Mouse (Mus musculus): Measurements from ENCODE around the gene Zfp106. TPM values are rescaled to one million over a fixed set of nuclear protein-coding genes. Genes with fewer than 3 reads are reported as not detected.

Zfp106 gene
- polyA plus RNA-seq, 1 experiment from 2014 or later, result 53.7 TPM

GRCm38 (mm10) chr2:120464732-120465396 lies 98.8 kb downstream of the Zfp106 start:
- no peaks in the 10 kb centered on the region for H3K36me3 ChIP-seq
- H3K27ac ChIP-seq, result no peak overlapping the region
- no peaks in the 10 kb centered on the region for H3K4me1 ChIP-seq
- no peaks in the 10 kb centered on the region for H3K27me3 ChIP-seq
- 90% methylated on average over 2 of the region's 2 CpGs for WGBS
- H3K4me2 ChIP-seq, result no peak overlapping the region
- no peak overlapping the region for H3K4me3 ChIP-seq (replicated peaks)
- H3K9me3 ChIP-seq (replicated peaks), result 0 out of 2 replicates have a peak, but pooled peaks cover 3% of the 10 kb centered on the region
- no peak overlapping the region for H3K9ac ChIP-seq
- no peak for ATAC-seq (replicated peaks; ENCODE audit: low FRiP score)

GRCm38 (mm10) chr2:120464091-120464490 lies 99.6 kb downstream of the Zfp106 start:
- H3K9ac ChIP-seq, result no peak overlapping the region
- 60% methylated on average over 8 of the region's 8 CpGs for WGBS
- no peak overlapping the region for H3K4me3 ChIP-seq (replicated peaks)
- no peaks in the 10 kb centered on the region for H3K4me1 ChIP-seq
- H3K27ac ChIP-seq, result no peak overlapping the region
- no peaks in the 10 kb centered on the region for H3K36me3 ChIP-seq
- no peak for ATAC-seq (replicated peaks; ENCODE audit: low FRiP score)
- no peak overlapping the region for H3K4me2 ChIP-seq
- H3K9me3 ChIP-seq (replicated peaks), result 0 out of 2 replicates have a peak, but pooled peaks cover 3% of the 10 kb centered on the region
- no peaks in the 10 kb centered on the region for H3K27me3 ChIP-seq

- WGBS, result 87% methylated on average over 7 of the region's 7 CpGs
- Histone ChIP-seq H3K4me2 (no peak overlapping the region), H3K9me3 (replicated peaks) (0 out of 2 replicates have a peak, but pooled peaks cover 3% of the 10 kb centered on the region), H3K36me3 (no peaks in the 10 kb centered on the region), H3K4me3 (replicated peaks) (no peak overlapping the region), H3K4me1 (no peaks in the 10 kb centered on the region), H3K27ac (no peak overlapping the region), H3K9ac (no peak overlapping the region), H3K27me3 (no peaks in the 10 kb centered on the region)
- no peak for ATAC-seq (replicated peaks; ENCODE audit: low FRiP score)
These were observed 100.3 kb downstream of the Zfp106 start for GRCm38 (mm10) chr2:120463328-120463727.

- H3K9ac ChIP-seq, result no peak overlapping the region
- H3K9me3 ChIP-seq (replicated peaks), result 0 out of 2 replicates have a peak, but pooled peaks cover 3% of the 10 kb centered on the region
- H3K4me2 ChIP-seq, result no peak overlapping the region
- WGBS, result 84% methylated on average over 4 of the region's 4 CpGs
- no peak overlapping the region for H3K4me3 ChIP-seq (replicated peaks)
- no peaks in the 10 kb centered on the region for H3K36me3 ChIP-seq
- no peaks in the 10 kb centered on the region for H3K4me1 ChIP-seq
- ATAC-seq (replicated peaks; ENCODE audit: low FRiP score), result no peak
- no peak overlapping the region for H3K27ac ChIP-seq
- H3K27me3 ChIP-seq, result no peaks in the 10 kb centered on the region
These were observed 103.4 kb downstream of the Zfp106 start for GRCm38 (mm10) chr2:120460216-120460615.

Other genes starting within 250 kb of the Zfp106 start
- gene Pla2g4f, start 249.7 kb downstream of the Zfp106 start, polyA plus RNA-seq (2015; fragmentation: Nextera tagmentation; extraction: Ambion mirVana), result 0.28 TPM in 1 of 2 replicates, not detected in the other
- gene Vps39, start 210.7 kb downstream of the Zfp106 start, polyA plus RNA-seq (2015; fragmentation: Nextera tagmentation; extraction: Ambion mirVana), result 17.5 and 19.7 TPM in 2 replicates
- 10.7 and 10.8 TPM in 2 replicates for gene Ganc, start 159.9 kb downstream of the Zfp106 start, polyA plus RNA-seq (2015; fragmentation: Nextera tagmentation; extraction: Ambion mirVana)
- 9.4 and 10.8 TPM in 2 replicates for gene Tmem87a, start 159.7 kb downstream of the Zfp106 start, polyA plus RNA-seq (2015; fragmentation: Nextera tagmentation; extraction: Ambion mirVana)
- gene Capn3, start 107.8 kb downstream of the Zfp106 start, polyA plus RNA-seq (2015; fragmentation: Nextera tagmentation; extraction: Ambion mirVana), result 1.8 and 2.2 TPM in 2 replicates
- 56.3 and 56.9 TPM in 2 replicates for gene Snap23, start 3.8 kb upstream of the Zfp106 start, polyA plus RNA-seq (2015; fragmentation: Nextera tagmentation; extraction: Ambion mirVana)
- gene Haus2, start 45.5 kb upstream of the Zfp106 start, polyA plus RNA-seq (2015; fragmentation: Nextera tagmentation; extraction: Ambion mirVana), result 24.4 and 25.9 TPM in 2 replicates
- gene Lrrc57, start 45.7 kb upstream of the Zfp106 start, polyA plus RNA-seq (2015; fragmentation: Nextera tagmentation; extraction: Ambion mirVana), result 22.3 and 22.5 TPM in 2 replicates
- 4.1 and 5.2 TPM in 2 replicates for gene Stard9, start 65.3 kb upstream of the Zfp106 start, polyA plus RNA-seq (2015; fragmentation: Nextera tagmentation; extraction: Ambion mirVana)

Data from kidney, embryonic 15.5 days (tissue).